Mouse (Mus musculus): ENCODE measurements around the gene Dgkg.

DNA sequence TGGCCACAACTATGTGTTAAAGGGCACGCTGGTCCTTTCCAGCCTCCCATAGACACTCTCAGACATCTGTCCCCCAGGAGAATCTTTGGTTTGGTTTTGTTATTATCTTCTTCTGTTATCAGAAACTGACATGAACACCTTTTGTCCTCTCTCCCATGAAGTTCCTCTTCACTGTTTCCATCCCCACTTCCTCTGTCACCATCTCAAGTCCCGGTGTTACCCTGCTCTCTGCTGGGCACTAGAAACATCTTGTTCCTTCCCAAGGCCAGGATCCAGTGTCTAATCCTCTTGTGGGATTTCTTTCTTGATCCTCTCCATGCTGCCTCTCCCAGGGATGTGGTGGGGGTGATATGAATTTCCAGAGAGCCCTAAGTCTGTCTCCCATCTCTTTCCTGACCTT is 32.6 kb upstream of the Dgkg start:
- TF ChIP-seq POLR2A (IDR thresholded peaks at IDR 0.05; ENCODE audit: borderline replicate concordance, low read depth, low read length) (no peak), CTCF (IDR thresholded peaks at IDR 0.05; ENCODE audit: low read depth, low read length) (no peak)
